16 mouse cellular contexts compared by ENCODE assay signal in genomic region chr4:116679141-116679540, GRCm38 (mm10).
"Had no signal": no experiment of that assay in that cellular context is flagged by ENCODE, and none has a peak within 500 bp of the region (broad histone marks: within the 10 kb centered on the region; RNA-seq: fewer than 3 reads in every experiment).

No protein-coding gene starts in this region.

- H3K9ac ChIP-seq: kidney, embryonic 15.5 days; liver, embryonic 13.5 days; liver, postnatal 0 days; lung, embryonic 15.5 days; midbrain, embryonic 12.5 days had no signal

- H3K4me3 ChIP-seq: kidney, embryonic 15.5 days; left cerebral cortex, adult 2 months; limb, embryonic 10.5 days; liver, embryonic 13.5 days; lung, embryonic 15.5 days; megakaryocyte, embryonic 14.5 days; midbrain, embryonic 12.5 days had no signal

- H3K9me3 ChIP-seq: kidney, embryonic 15.5 days; limb, embryonic 10.5 days; liver, embryonic 13.5 days; lung, embryonic 15.5 days; megakaryocyte, embryonic 14.5 days; midbrain, embryonic 12.5 days had no signal

- H3K4me1 ChIP-seq: kidney, embryonic 15.5 days; limb, embryonic 10.5 days; lung, embryonic 15.5 days; midbrain, embryonic 12.5 days had no signal

- DNase-seq: kidney, postnatal 14 days; liver, embryonic 13.5 days; liver, postnatal 0 days; lung, postnatal 14 days; right cerebral cortex, adult 18-20 months; right cerebral cortex, postnatal 25 days; thymus, adult 2 months; thymus, postnatal 25 days had no signal

- H3K36me3 ChIP-seq: kidney, embryonic 15.5 days; limb, embryonic 10.5 days; liver, embryonic 13.5 days; lung, embryonic 15.5 days; midbrain, embryonic 12.5 days had no signal

- H3K27ac ChIP-seq: kidney, embryonic 15.5 days; left cerebral cortex, adult 2 months; limb, embryonic 10.5 days; liver, embryonic 13.5 days; lung, embryonic 15.5 days; macrophage; midbrain, embryonic 12.5 days had no signal

- ATAC-seq: liver, postnatal 0 days; midbrain, embryonic 16.5 days had no signal

- H3K4me2 ChIP-seq: kidney, embryonic 15.5 days; liver, embryonic 13.5 days; lung, embryonic 15.5 days; midbrain, embryonic 12.5 days had no signal

- H3K27me3 ChIP-seq: kidney, embryonic 15.5 days; lung, embryonic 15.5 days; midbrain, embryonic 12.5 days had no signal
